Mouse (Mus musculus): Measurements from ENCODE around the gene Phactr1. TPM values are rescaled to one million over a fixed set of nuclear protein-coding genes. Genes with fewer than 3 reads are reported as not detected.

Gene Phactr1
- polyA plus RNA-seq, 1 experiment from 2014 or later = 25.7 TPM

DNA sequence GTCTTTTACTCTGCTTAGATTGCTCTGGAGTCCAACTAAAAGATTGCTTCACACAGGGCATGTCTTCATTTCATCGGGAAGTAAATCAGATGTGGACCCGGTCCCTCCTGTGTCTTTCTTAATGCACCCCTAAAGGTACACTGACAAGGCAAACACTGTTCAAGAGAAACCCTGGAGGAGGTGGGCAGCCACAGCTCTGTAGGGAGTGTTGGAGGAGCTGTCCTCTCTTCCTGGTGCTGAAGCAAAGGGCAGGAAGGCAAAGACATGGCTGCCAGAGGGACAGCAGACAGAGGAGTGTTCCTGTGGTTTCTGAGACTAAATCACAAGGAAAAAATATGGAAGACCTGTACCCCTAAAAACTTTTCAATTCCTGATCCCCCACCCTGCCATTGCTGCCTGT lies 31.1 kb downstream of the Phactr1 start:
- Histone ChIP-seq H3K9ac (no peak overlapping the region), H3K36me3 (no peaks in the 10 kb centered on the region), H3K4me2 (no peak overlapping the region), H3K27me3 (peaks cover 30% of the 10 kb centered on the region), H3K27ac (no peak overlapping the region), H3K4me3 (replicated peaks) (no peak overlapping the region), H3K4me1 (peaks cover 6% of the 10 kb centered on the region), H3K9me3 (replicated peaks) (no peaks in the 10 kb centered on the region)
- WGBS = 29% methylated on average over 2 of the region's 2 CpGs
- no peak for ATAC-seq (replicated peaks; ENCODE audit: low FRiP score)

DNA sequence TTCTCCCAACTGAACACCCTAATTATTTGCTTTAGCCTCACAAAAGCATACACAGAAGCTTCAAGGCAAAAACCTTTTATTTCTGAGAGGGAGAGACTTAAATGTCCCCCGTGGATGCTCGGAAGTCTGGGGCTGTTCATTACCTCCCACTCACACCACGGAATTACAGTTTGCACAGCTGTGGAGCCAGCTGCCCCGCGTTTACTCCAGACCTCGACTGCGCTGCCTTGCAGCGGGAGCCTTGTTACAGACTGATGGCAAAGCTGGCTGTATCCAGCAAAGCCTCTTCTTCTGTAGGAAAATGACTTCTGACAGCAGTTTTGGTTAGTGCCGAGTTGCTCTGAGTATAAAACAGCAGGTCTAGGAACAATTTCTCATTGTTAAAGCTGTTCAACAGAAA lies 39.0 kb downstream of the Phactr1 start:
- Histone ChIP-seq H3K9ac (no peak overlapping the region), H3K9me3 (replicated peaks) (no peaks in the 10 kb centered on the region), H3K36me3 (no peaks in the 10 kb centered on the region), H3K27me3 (no peaks in the 10 kb centered on the region), H3K4me1 (peaks cover 32% of the 10 kb centered on the region), H3K4me3 (replicated peaks) (no peak overlapping the region), H3K4me2 (no peak overlapping the region), H3K27ac (no peak overlapping the region)
- WGBS = 12% methylated on average over 9 of the region's 9 CpGs
- no peak for ATAC-seq (replicated peaks; ENCODE audit: low FRiP score)

DNA sequence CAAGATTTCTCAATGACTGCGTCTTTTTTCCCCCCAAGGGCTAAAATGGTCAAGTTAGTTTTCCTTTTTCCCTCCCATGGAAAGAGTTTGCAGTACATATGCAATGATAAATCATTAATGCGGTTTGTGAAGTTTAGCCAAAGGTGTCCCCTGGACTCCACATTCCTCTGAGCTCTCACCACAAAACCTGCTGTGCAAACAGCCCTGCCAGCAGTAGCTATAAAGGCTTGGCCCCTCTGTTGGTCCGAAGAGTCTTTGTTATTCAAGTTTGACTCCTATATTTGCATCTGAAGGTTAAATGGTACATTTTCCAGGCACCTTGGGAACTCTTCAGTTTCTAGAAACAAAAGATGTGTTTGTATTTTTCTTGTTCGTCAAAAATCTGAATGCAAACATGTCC lies 39.7 kb downstream of the Phactr1 start:
- 18% methylated on average over 4 of the region's 4 CpGs for WGBS
- Histone ChIP-seq H3K36me3 (no peaks in the 10 kb centered on the region), H3K4me1 (peaks cover 32% of the 10 kb centered on the region), H3K27me3 (no peaks in the 10 kb centered on the region), H3K9me3 (replicated peaks) (no peaks in the 10 kb centered on the region), H3K4me3 (replicated peaks) (no peak overlapping the region), H3K9ac (no peak overlapping the region), H3K4me2 (no peak overlapping the region), H3K27ac (peak overlapping the region; percentile 73)
- no peak for ATAC-seq (replicated peaks; ENCODE audit: low FRiP score)

DNA sequence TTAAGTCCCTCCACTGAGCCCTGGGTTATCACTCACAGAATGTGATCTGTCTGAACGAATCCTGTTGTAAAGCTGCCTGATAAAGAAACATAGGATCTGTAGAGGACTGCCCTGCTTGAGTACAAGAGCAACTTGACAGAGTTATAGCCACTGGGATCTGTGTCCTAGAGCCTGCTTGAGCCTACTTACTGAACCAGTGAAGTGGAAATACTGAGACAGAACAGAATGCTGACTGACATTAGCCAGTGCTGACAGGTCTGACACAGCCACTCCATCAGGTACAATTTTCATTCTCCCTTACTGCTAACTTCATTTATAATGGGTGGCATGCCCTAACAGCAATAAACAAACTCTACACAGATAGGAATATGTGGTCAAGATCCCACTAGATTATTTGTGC lies 40.2 kb downstream of the Phactr1 start:
- Histone ChIP-seq H3K9me3 (replicated peaks) (no peaks in the 10 kb centered on the region), H3K4me3 (replicated peaks) (no peak overlapping the region), H3K4me1 (peaks cover 37% of the 10 kb centered on the region), H3K4me2 (no peak overlapping the region), H3K27me3 (no peaks in the 10 kb centered on the region), H3K27ac (peak overlapping the region; percentile 73), H3K9ac (no peak overlapping the region), H3K36me3 (no peaks in the 10 kb centered on the region)
- ATAC-seq (replicated peaks; ENCODE audit: low FRiP score) = peak; percentile 62
- 15% methylated on average over 1 of the region's 1 CpGs for WGBS

DNA sequence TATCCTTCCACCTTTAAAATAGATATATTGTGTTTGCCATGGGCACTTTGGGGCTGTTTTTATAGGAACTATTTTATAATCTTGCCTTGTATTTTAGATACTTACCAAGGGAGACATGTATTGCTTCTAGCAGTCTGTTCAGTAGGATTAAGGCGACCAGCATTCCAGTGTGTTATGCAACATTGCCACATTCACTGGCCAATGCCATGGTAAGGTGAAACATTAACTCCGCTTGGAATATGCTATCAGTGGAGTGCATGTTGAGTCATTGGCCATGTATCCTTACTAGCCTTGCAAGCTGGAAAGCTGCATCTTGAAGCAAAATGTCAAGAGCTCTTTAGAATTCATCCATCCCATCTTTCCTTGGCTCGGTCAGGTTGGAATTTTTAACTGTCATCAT lies 43.6 kb downstream of the Phactr1 start:
- Histone ChIP-seq H3K27me3 (no peaks in the 10 kb centered on the region), H3K4me3 (replicated peaks) (no peak overlapping the region), H3K27ac (peak overlapping the region; percentile 78), H3K9ac (no peak overlapping the region), H3K9me3 (replicated peaks) (no peaks in the 10 kb centered on the region), H3K4me1 (peaks cover 40% of the 10 kb centered on the region), H3K36me3 (no peaks in the 10 kb centered on the region), H3K4me2 (0 out of 2 replicates have a peak overlapping the region, but pooled peaks have one; percentile 12)
- 76% methylated on average over 3 of the region's 3 CpGs for WGBS
- ATAC-seq (replicated peaks; ENCODE audit: low FRiP score) = peak; percentile 70

DNA sequence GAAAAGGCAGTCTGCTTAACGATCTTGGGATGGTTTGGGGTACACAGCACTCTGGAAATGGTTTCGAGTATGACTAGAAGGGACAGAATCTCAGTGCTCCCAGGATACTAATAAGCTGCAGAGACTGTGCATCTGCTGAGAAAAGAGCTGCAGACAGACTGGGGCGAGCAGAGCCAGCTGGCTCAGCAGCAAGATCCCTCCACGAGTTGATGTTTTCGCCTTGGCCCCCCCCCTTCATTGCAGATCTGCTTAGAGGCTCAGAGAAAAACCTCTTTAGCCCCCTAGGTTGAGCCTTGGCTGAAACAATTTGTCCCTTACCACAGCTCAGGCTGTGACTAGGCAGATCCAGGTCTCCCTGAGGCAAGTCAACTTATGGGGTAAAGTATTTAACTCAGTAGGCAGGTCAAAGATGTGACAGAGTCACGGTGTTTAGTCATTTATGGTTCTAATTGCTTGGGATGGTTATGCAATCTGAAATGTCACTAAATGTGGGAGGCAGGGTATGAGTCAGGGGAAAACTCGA lies 45.3 kb downstream of the Phactr1 start:
- Histone ChIP-seq H3K27me3 (no peaks in the 10 kb centered on the region), H3K9me3 (replicated peaks) (no peaks in the 10 kb centered on the region), H3K9ac (no peak overlapping the region), H3K4me2 (no peak overlapping the region), H3K27ac (peak overlapping the region; percentile 78), H3K4me1 (peaks cover 24% of the 10 kb centered on the region), H3K4me3 (replicated peaks) (no peak overlapping the region), H3K36me3 (no peaks in the 10 kb centered on the region)
- 58% methylated on average over 7 of the region's 7 CpGs for WGBS
- no peak for ATAC-seq (replicated peaks; ENCODE audit: low FRiP score)

DNA sequence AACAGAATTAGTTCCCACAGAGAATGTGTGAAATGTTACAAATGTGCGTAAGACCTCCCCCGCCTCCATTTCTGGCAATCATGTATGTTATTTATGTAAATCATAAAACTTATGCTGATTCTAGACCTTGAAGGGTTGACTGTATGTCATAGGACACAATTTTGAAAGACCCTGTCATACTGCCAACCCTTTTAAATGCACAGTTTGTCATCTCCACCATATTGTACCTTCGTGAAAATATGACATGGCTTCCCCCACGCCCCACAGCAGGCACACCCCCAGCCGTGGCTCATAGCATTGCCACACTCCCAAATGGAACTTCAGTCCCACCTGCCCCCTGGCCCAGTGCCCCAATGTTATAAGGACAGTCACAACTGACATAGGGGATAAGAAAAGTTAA lies 57.1 kb downstream of the Phactr1 start:
- Histone ChIP-seq H3K9me3 (replicated peaks) (no peaks in the 10 kb centered on the region), H3K9ac (no peak overlapping the region), H3K4me1 (no peaks in the 10 kb centered on the region), H3K36me3 (no peaks in the 10 kb centered on the region), H3K4me2 (no peak overlapping the region), H3K27ac (no peak overlapping the region), H3K4me3 (replicated peaks) (no peak overlapping the region), H3K27me3 (no peaks in the 10 kb centered on the region)
- ATAC-seq (replicated peaks; ENCODE audit: low FRiP score) = no peak
- WGBS = 93% methylated on average over 5 of the region's 5 CpGs

DNA sequence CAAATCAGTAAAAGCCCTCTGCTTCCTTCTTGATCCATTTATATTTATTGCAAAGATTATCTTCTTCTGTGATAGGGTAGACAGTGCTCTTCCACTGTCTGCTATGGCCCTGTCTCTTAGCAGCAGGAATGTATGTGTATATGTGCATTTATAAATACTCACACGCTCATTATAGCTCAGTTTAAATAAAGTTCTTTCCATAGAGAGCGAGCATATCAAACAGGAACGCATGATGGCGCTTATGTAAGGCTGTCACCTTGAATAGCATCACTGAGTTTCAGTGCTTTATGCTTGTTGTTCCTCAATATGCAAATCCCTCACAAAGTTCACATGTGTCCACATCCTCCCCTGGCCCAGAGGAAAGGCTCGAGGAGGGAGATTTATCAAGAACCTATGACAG lies 57.7 kb downstream of the Phactr1 start:
- H3K4me2 ChIP-seq = no peak overlapping the region
- no peak overlapping the region for H3K4me3 ChIP-seq (replicated peaks)
- no peaks in the 10 kb centered on the region for H3K36me3 ChIP-seq
- no peaks in the 10 kb centered on the region for H3K27me3 ChIP-seq
- no peak for ATAC-seq (replicated peaks; ENCODE audit: low FRiP score)
- no peak overlapping the region for H3K9ac ChIP-seq
- 80% methylated on average over 5 of the region's 5 CpGs for WGBS
- H3K9me3 ChIP-seq (replicated peaks) = no peaks in the 10 kb centered on the region
- no peaks in the 10 kb centered on the region for H3K4me1 ChIP-seq
- no peak overlapping the region for H3K27ac ChIP-seq

DNA sequence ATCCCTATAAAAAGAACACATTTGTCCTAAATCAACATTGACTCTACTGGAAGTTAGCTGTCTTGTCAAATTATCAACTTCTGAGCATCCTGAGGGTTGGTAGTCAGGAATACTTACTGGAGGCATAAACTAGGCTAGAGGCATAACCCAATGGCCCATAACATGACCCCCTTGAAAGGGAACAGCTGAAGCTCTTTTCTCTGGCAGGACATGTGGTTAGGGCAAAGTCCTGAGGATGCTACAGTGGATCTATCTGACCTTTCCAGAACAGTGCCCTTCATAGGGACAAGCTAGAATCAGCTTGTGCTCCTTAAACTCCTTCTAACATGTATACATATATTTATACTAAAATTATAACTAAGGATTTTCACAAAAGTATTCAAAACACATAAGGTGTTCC lies 61.8 kb downstream of the Phactr1 start:
- Histone ChIP-seq H3K27me3 (no peaks in the 10 kb centered on the region), H3K27ac (no peak overlapping the region)
- no peak for ATAC-seq (replicated peaks; ENCODE audit: low FRiP score)

DNA sequence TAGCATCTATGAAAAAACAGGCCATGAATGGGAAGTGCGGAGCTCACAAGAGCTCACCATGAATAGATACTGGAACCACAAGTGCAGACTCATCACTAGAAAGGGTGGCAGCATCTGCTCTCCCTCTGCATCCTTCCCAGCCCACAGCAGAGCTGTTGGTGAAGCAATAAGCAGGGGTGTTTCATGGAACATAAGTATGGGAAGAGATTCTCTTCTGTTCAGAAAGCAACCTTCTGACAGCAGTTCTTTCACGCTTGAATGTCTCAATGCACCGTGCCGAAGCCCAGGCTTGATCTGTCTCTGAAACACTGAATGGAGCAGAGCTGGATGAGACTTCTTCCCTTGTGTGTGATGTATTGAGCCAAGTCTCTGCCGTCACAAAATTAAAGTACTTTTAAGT lies 64.0 kb downstream of the Phactr1 start:
- WGBS = 71% methylated on average over 5 of the region's 5 CpGs
- Histone ChIP-seq H3K4me1 (no peaks in the 10 kb centered on the region), H3K9me3 (replicated peaks) (no peaks in the 10 kb centered on the region), H3K4me3 (replicated peaks) (no peak overlapping the region), H3K4me2 (no peak overlapping the region), H3K27ac (no peak overlapping the region), H3K36me3 (no peaks in the 10 kb centered on the region), H3K27me3 (no peaks in the 10 kb centered on the region), H3K9ac (no peak overlapping the region)
- no peak for ATAC-seq (replicated peaks; ENCODE audit: low FRiP score)

More for the DNA sequence above, 61.8 kb downstream of the Phactr1 start:
- H3K36me3 ChIP-seq = no peaks in the 10 kb centered on the region
- no peak overlapping the region for H3K4me2 ChIP-seq
- H3K9ac ChIP-seq = no peak overlapping the region
- no peak overlapping the region for H3K4me3 ChIP-seq (replicated peaks)
- no peaks in the 10 kb centered on the region for H3K4me1 ChIP-seq
- no peaks in the 10 kb centered on the region for H3K9me3 ChIP-seq (replicated peaks)

DNA sequence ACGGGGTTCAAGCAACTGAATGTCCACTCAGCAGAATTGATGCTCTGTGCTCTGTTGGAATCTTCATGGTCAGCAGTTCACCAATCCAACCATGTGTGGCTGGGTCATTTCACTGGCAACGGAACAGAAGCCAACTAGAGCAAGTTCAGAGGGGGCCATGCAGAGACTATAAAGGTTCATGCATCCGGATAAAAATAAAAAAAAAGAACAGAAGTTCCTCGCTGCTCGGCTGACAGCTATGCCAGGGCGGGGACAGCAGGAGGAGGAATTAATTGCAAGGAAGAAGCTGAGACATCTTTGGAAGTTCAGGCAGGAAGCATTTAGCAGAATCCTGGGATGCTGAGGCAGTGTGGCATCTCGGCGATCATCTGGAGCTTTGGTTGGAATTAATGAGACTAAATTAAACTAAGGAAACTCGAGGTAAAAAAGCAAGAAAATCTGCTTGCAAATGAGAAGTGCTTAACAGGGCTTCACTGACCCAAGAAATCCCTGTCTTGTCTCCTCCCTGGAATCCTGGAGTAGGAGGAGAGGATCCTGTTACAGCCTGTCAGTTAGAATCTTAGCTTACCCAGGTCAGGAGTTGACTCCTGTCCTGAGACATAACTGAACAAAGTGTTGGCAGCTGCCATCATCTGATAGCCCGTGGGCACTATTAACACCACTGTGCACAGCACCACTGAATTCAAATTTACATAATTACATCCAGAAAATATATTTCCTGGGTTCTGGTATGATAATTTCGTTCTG lies 77.4 kb downstream of the Phactr1 start:
- no peak overlapping the region for H3K4me3 ChIP-seq (replicated peaks)
- H3K4me1 ChIP-seq = peaks cover 5% of the 10 kb centered on the region
- WGBS = 24% methylated on average over 11 of the region's 11 CpGs
- peak; percentile 89 for ATAC-seq (replicated peaks; ENCODE audit: low FRiP score)
- H3K36me3 ChIP-seq = no peaks in the 10 kb centered on the region
- H3K9ac ChIP-seq = no peak overlapping the region
- H3K4me2 ChIP-seq = peak overlapping the region; percentile 31
- no peaks in the 10 kb centered on the region for H3K27me3 ChIP-seq
- H3K27ac ChIP-seq = peak overlapping the region; percentile 72
- no peaks in the 10 kb centered on the region for H3K9me3 ChIP-seq (replicated peaks)

DNA sequence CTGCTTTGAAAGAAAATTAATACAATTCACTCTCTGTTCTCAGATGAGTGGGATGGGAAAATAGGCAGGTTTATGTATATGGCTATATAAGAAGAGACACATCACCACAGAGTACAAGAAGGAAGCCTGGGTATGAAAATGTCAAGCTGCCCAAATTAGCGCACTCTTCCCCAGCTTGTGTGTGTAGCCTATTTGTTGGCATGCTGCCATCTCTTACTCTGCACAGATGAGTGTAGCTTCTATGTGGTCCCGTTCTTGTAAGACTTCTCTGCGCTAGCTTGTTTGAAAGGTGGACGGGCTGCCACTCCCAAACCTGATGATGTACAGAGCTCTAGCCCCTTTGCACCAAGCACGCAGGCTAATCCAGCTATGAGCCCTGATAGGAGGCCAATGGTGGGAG lies 78.7 kb downstream of the Phactr1 start:
- peaks cover 5% of the 10 kb centered on the region for H3K4me1 ChIP-seq
- no peak overlapping the region for H3K4me3 ChIP-seq (replicated peaks)
- 71% methylated on average over 5 of the region's 5 CpGs for WGBS
- H3K9me3 ChIP-seq (replicated peaks) = no peaks in the 10 kb centered on the region
- no peak overlapping the region for H3K27ac ChIP-seq
- no peak overlapping the region for H3K4me2 ChIP-seq
- no peaks in the 10 kb centered on the region for H3K36me3 ChIP-seq
- no peak for ATAC-seq (replicated peaks; ENCODE audit: low FRiP score)
- no peak overlapping the region for H3K9ac ChIP-seq
- no peaks in the 10 kb centered on the region for H3K27me3 ChIP-seq
